Mouse (Mus musculus) kidney, embryonic 15.5 days (tissue): Measurements from ENCODE around the gene Fam89b. TPM values are rescaled to one million over a fixed set of nuclear protein-coding genes. Genes with fewer than 3 reads are reported as not detected.

ENCODE experiments used
- ATAC-seq: fragments of 200-750 bp; cut with Nextera tagmentation; replicated peaks from 2 replicates; pipeline ENCODE4 v1.8.0; 2017; ENCODE audit warnings: moderate TSS enrichment; ENCODE audit not compliant: low FRiP score
- H3K27ac ChIP-seq: fragments of 300-500 bp; sonication (generic); 2 replicates; pipeline ENCODE4 v1.5.1; 2015; ENCODE audit warnings: mild to moderate bottlenecking, inconsistent platforms
- H3K27me3 ChIP-seq: fragments of 300-500 bp; sonication (generic); 2 replicates; pipeline ENCODE4 v1.6.1; 2015; ENCODE audit warnings: inconsistent platforms
- H3K36me3 ChIP-seq: fragments of 300-500 bp; sonication (generic); 2 replicates; pipeline ENCODE4 v1.6.1; 2015; ENCODE audit warnings: inconsistent platforms
- H3K4me1 ChIP-seq: fragments of 300-500 bp; sonication (generic); 2 replicates; pipeline ENCODE4 v1.6.1; 2015; ENCODE audit warnings: inconsistent platforms
- H3K4me2 ChIP-seq: fragments of 300-500 bp; sonication (generic); 2 replicates; pipeline ENCODE4 v1.6.1; 2015; ENCODE audit warnings: moderate library complexity, mild to moderate bottlenecking, inconsistent platforms
- H3K4me3 ChIP-seq: fragments of 300-500 bp; sonication (generic); replicated peaks from 2 replicates; pipeline ENCODE4 v1.5.1; 2015; ENCODE audit warnings: mild to moderate bottlenecking, inconsistent platforms
- H3K9ac ChIP-seq: fragments of 300-500 bp; sonication (generic); 2 replicates; pipeline ENCODE4 v1.6.1; 2015; ENCODE audit warnings: mild to moderate bottlenecking, inconsistent platforms
- H3K9me3 ChIP-seq: fragments of 300-500 bp; sonication (generic); replicated peaks from 2 replicates; pipeline ENCODE4 v1.6.1; 2016; ENCODE audit warnings: inconsistent platforms
- WGBS: fragments of 180-500 bp; shearing (Covaris S2); methylation state at CpG from one replicate; pipeline ENCODE4 v1.1.7; 2015; ENCODE audit warnings: mixed read lengths; 5-methylcytosine and 5-hydroxymethylcytosine counted together
- polyA plus RNA-seq: library from polyadenylated mRNA; unstranded; fragments of >200 nt; fragmentation: Nextera tagmentation; extraction: Ambion mirVana; gene quantifications from 2 replicates; pipeline ENCODE4 v1.2.1, GENCODE M21; 2015

Fam89b gene
- polyA plus RNA-seq, 1 experiment from 2014 or later: 91.4 TPM

- no peak overlapping the region for H3K4me2 ChIP-seq
- no peak for ATAC-seq
- H3K9me3 ChIP-seq: no peaks in the 10 kb centered on the region
- H3K4me1 ChIP-seq: peaks cover 41% of the 10 kb centered on the region
- peaks cover 55% of the 10 kb centered on the region for H3K36me3 ChIP-seq
- H3K4me3 ChIP-seq: no peak overlapping the region
- 88% methylated on average over 7 of the region's 7 CpGs for WGBS
- H3K27ac ChIP-seq: no peak overlapping the region
- H3K27me3 ChIP-seq: no peaks in the 10 kb centered on the region
- no peak overlapping the region for H3K9ac ChIP-seq
Observed at GRCm38 (mm10) chr19:5722848-5723425, 6.5 kb downstream of the Fam89b start.

- Histone ChIP-seq H3K9ac (no peak overlapping the region), H3K9me3 (no peaks in the 10 kb centered on the region), H3K27me3 (no peaks in the 10 kb centered on the region), H3K4me1 (peaks cover 34% of the 10 kb centered on the region), H3K4me3 (no peak overlapping the region), H3K27ac (no peak overlapping the region), H3K4me2 (no peak overlapping the region), H3K36me3 (peaks cover 66% of the 10 kb centered on the region)
- WGBS: 93% methylated on average over 6 of the region's 6 CpGs
- no peak for ATAC-seq
Observed at GRCm38 (mm10) chr19:5721233-5721632, 8.2 kb downstream of the Fam89b start.

- Histone ChIP-seq H3K36me3 (peaks cover 64% of the 10 kb centered on the region), H3K27me3 (no peaks in the 10 kb centered on the region), H3K4me3 (no peak overlapping the region), H3K27ac (no peak overlapping the region), H3K4me1 (peaks cover 46% of the 10 kb centered on the region), H3K9ac (no peak overlapping the region), H3K4me2 (no peak overlapping the region), H3K9me3 (no peaks in the 10 kb centered on the region)
- no peak for ATAC-seq
- WGBS: 59% methylated on average over 10 of the region's 10 CpGs
Observed at GRCm38 (mm10) chr19:5716955-5717354, 12.5 kb downstream of the Fam89b start.

- peak overlapping the region; percentile 59 for H3K4me2 ChIP-seq
- peak overlapping the region; percentile 26 for H3K4me3 ChIP-seq
- H3K4me1 ChIP-seq: peaks cover 49% of the 10 kb centered on the region
- H3K36me3 ChIP-seq: peaks cover 62% of the 10 kb centered on the region
- no peaks in the 10 kb centered on the region for H3K9me3 ChIP-seq
- no peak overlapping the region for H3K9ac ChIP-seq
- peak; percentile 30 for ATAC-seq
- no peak overlapping the region for H3K27ac ChIP-seq
- 28% methylated on average over 43 of the region's 43 CpGs for WGBS
- no peaks in the 10 kb centered on the region for H3K27me3 ChIP-seq
Observed at GRCm38 (mm10) chr19:5715793-5716688, 13.4 kb downstream of the Fam89b start.

GRCm38 (mm10) chr19:5713730-5714129 is 15.7 kb downstream of the Fam89b start:
- H3K4me1 ChIP-seq: peaks cover 49% of the 10 kb centered on the region
- H3K9ac ChIP-seq: no peak overlapping the region
- peaks cover 62% of the 10 kb centered on the region for H3K36me3 ChIP-seq
- WGBS: 5% methylated on average over 2 of the region's 2 CpGs
- peak overlapping the region; percentile 75 for H3K27ac ChIP-seq
- no peak overlapping the region for H3K4me2 ChIP-seq
- no peaks in the 10 kb centered on the region for H3K9me3 ChIP-seq
- no peaks in the 10 kb centered on the region for H3K27me3 ChIP-seq
- H3K4me3 ChIP-seq: no peak overlapping the region
- peak; percentile 74 for ATAC-seq

- Histone ChIP-seq H3K36me3 (peaks cover 62% of the 10 kb centered on the region), H3K4me1 (peaks cover 49% of the 10 kb centered on the region), H3K27me3 (no peaks in the 10 kb centered on the region), H3K4me2 (no peak overlapping the region), H3K9me3 (no peaks in the 10 kb centered on the region), H3K27ac (peak overlapping the region; percentile 75), H3K9ac (no peak overlapping the region), H3K4me3 (no peak overlapping the region)
- WGBS: 72% methylated on average over 5 of the region's 5 CpGs
- ATAC-seq: no peak
Observed at GRCm38 (mm10) chr19:5713255-5713654, 16.2 kb downstream of the Fam89b start.

- Histone ChIP-seq H3K9ac (no peak overlapping the region), H3K27me3 (no peaks in the 10 kb centered on the region), H3K36me3 (peaks cover 65% of the 10 kb centered on the region), H3K27ac (no peak overlapping the region), H3K9me3 (no peaks in the 10 kb centered on the region), H3K4me2 (no peak overlapping the region), H3K4me1 (peaks cover 46% of the 10 kb centered on the region), H3K4me3 (no peak overlapping the region)
- WGBS: 90% methylated on average over 14 of the region's 14 CpGs
- ATAC-seq: no peak
Observed at GRCm38 (mm10) chr19:5711907-5712460, 17.5 kb downstream of the Fam89b start.

GRCm38 (mm10) chr19:5711218-5711617 is 18.2 kb downstream of the Fam89b start:
- no peaks in the 10 kb centered on the region for H3K27me3 ChIP-seq
- WGBS: 18% methylated on average over 3 of the region's 3 CpGs
- peaks cover 67% of the 10 kb centered on the region for H3K36me3 ChIP-seq
- peaks cover 40% of the 10 kb centered on the region for H3K4me1 ChIP-seq
- no peaks in the 10 kb centered on the region for H3K9me3 ChIP-seq
- no peak overlapping the region for H3K4me2 ChIP-seq
- no peak overlapping the region for H3K27ac ChIP-seq
- H3K4me3 ChIP-seq: no peak overlapping the region
- no peak overlapping the region for H3K9ac ChIP-seq
- ATAC-seq: no peak

GRCm38 (mm10) chr19:5710581-5710980 is 18.9 kb downstream of the Fam89b start:
- H3K4me1 ChIP-seq: peaks cover 33% of the 10 kb centered on the region
- H3K9me3 ChIP-seq: no peaks in the 10 kb centered on the region
- H3K4me3 ChIP-seq: no peak overlapping the region
- H3K27me3 ChIP-seq: no peaks in the 10 kb centered on the region
- no peak overlapping the region for H3K4me2 ChIP-seq
- no peak for ATAC-seq
- no peak overlapping the region for H3K9ac ChIP-seq
- 83% methylated on average over 8 of the region's 8 CpGs for WGBS
- peaks cover 65% of the 10 kb centered on the region for H3K36me3 ChIP-seq
- no peak overlapping the region for H3K27ac ChIP-seq

- ATAC-seq: no peak
- WGBS: 93% methylated on average over 6 of the region's 6 CpGs
- H3K4me2 ChIP-seq: no peak overlapping the region
- no peak overlapping the region for H3K9ac ChIP-seq
- no peaks in the 10 kb centered on the region for H3K27me3 ChIP-seq
- no peak overlapping the region for H3K27ac ChIP-seq
- no peaks in the 10 kb centered on the region for H3K9me3 ChIP-seq
- H3K4me3 ChIP-seq: no peak overlapping the region
- H3K36me3 ChIP-seq: peaks cover 64% of the 10 kb centered on the region
- H3K4me1 ChIP-seq: peaks cover 32% of the 10 kb centered on the region
Observed at GRCm38 (mm10) chr19:5710068-5710467, 19.4 kb downstream of the Fam89b start.

- H3K9me3 ChIP-seq: no peaks in the 10 kb centered on the region
- peaks cover 11% of the 10 kb centered on the region for H3K4me1 ChIP-seq
- ATAC-seq: peak; percentile 66
- H3K27ac ChIP-seq: peak overlapping the region; percentile 63
- H3K36me3 ChIP-seq: peaks cover 71% of the 10 kb centered on the region
- H3K27me3 ChIP-seq: no peaks in the 10 kb centered on the region
- WGBS: 40% methylated on average over 10 of the region's 10 CpGs
- no peak overlapping the region for H3K9ac ChIP-seq
- H3K4me2 ChIP-seq: no peak overlapping the region
- H3K4me3 ChIP-seq: no peak overlapping the region
Observed at GRCm38 (mm10) chr19:5704801-5705571, 24.5 kb downstream of the Fam89b start.
